Mouse (Mus musculus): Measurements from ENCODE around the gene Rgmb.

The Rgmb gene

GRCm38 (mm10) chr17:15774565-15775215, 56.1 kb downstream of the Rgmb start:
- DNase-seq: no peak

GRCm38 (mm10) chr17:15773956-15774355, 56.9 kb downstream of the Rgmb start:
- DNase-seq: no peak

DNA sequence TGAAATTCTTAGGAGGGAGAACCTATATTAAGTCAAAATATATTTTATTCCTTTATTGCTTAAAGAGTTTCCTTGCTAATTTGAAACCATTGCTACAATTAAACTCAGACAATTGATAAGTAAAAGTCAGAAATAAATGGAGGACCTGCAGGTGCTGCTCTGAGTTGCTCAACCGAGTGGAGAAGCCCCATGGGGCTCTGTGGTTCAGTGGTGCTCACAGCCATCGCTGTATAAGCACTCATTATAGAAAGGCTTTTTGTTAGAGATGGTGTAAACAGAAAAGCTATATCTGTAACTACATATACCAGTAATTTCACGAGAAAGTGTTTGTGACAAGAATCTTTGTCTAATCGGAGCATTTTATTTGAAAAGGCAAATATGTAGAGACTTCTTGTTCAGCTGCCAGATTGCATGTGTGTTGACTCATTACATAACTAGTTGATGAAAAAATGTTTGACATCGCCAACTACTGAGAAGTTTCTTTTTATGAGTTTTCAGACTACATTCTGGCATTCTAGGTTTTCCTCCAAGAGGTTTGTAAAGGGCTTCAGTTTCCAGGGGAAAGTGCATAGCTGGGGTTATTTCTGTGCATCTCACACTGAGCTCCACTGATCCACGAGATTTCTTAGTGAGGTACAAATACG, 61.6 kb downstream of the Rgmb start:
- no peak for DNase-seq

DNA sequence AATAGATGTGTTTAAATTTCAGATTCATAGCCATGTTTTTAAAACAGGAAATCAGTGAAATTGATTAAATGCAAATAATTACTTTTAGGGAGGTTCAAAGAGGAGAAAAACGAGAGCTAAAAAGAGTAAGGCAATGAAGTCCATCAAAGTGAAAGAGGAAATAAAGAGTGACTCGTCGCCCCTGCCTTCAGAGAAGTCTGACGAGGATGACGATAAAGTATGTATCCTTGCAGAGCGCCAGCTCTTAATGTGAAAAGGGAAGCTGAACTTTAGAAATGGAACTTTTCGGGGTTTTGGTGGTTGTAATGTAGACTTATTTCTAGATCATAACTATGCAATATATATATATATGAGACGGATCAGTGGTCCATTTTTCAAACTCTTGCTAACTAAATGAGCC, 69.6 kb downstream of the Rgmb start:
- DNase-seq: no peak
